Mouse (Mus musculus) midbrain, embryonic 16.5 days (tissue): ENCODE data around the gene Ankrd42. TPM values are rescaled to one million over a fixed set of nuclear protein-coding genes. Genes with fewer than 3 reads are reported as not detected.
A peak's percentile ranks its signal among the peaks of the same experiment; 100 is the strongest.

Source experiments
- ATAC-seq: fragments of 200-750 bp; cut with Nextera tagmentation; 2 replicates; pipeline ENCODE4 v1.8.0; 2017; ENCODE audit warnings: moderate TSS enrichment
- H3K27ac ChIP-seq: fragments of 300-500 bp; sonication (generic); 2 replicates; pipeline ENCODE4 v1.5.1; 2014; ENCODE audit warnings: mild to moderate bottlenecking, low read length, mixed read lengths
- H3K27me3 ChIP-seq: fragments of 300-500 bp; sonication (generic); 2 replicates; pipeline ENCODE4 v1.6.1; 2014; ENCODE audit warnings: low read depth, low read length, mixed read lengths; ENCODE audit not compliant: control insufficient read depth, insufficient read depth
- H3K36me3 ChIP-seq: fragments of 300-500 bp; sonication (generic); 2 replicates; pipeline ENCODE4 v1.6.1; 2014; ENCODE audit warnings: mild to moderate bottlenecking, low read length, moderate library complexity, mixed read lengths; ENCODE audit not compliant: control insufficient read depth, insufficient read depth
- H3K4me1 ChIP-seq: fragments of 300-500 bp; sonication (generic); 2 replicates; pipeline ENCODE4 v1.6.1; 2014; ENCODE audit warnings: mild to moderate bottlenecking, low read length, mixed read lengths; ENCODE audit not compliant: control insufficient read depth, insufficient read depth
- H3K4me2 ChIP-seq: fragments of 300-500 bp; sonication (generic); 2 replicates; pipeline ENCODE4 v1.6.1; 2014; ENCODE audit warnings: mild to moderate bottlenecking, low read length, mixed read lengths
- H3K4me3 ChIP-seq: fragments of 300-500 bp; sonication (generic); 2 replicates; pipeline ENCODE4 v1.5.1; 2014; ENCODE audit warnings: low read depth, mild to moderate bottlenecking, low read length, moderate library complexity, mixed read lengths
- H3K9ac ChIP-seq: fragments of 300-500 bp; sonication (generic); 2 replicates; pipeline ENCODE4 v1.6.1; 2014; ENCODE audit warnings: low read depth, low read length, mixed read lengths
- H3K9me3 ChIP-seq: fragments of 300-500 bp; sonication (generic); replicated peaks from 2 replicates; pipeline ENCODE4 v1.6.1; 2014; ENCODE audit warnings: mild to moderate bottlenecking, low read length, mixed read lengths; ENCODE audit not compliant: control insufficient read depth, poor library complexity, severe bottlenecking
- WGBS: fragments of 180-500 bp; shearing (Covaris S2); extraction: QIAGEN DNeasy Blood & Tissue Kit; methylation state at CpG from one replicate; pipeline ENCODE4 v1.1.7; 2014; 5-methylcytosine and 5-hydroxymethylcytosine counted together
- polyA plus RNA-seq: library from polyadenylated mRNA; unstranded; fragments of >200 nt; fragmentation: Nextera tagmentation; extraction: Ambion mirVana; gene quantifications from 2 replicates; pipeline ENCODE4 v1.2.1, GENCODE M21; 2015

The Ankrd42 gene
- polyA plus RNA-seq, 1 experiment from 2014 or later = 24.0 TPM

- WGBS = 93% methylated on average over 2 of the region's 2 CpGs
- no peak overlapping the region for H3K4me2 ChIP-seq
- H3K9ac ChIP-seq = no peak overlapping the region
- no peak overlapping the region for H3K4me3 ChIP-seq
- H3K36me3 ChIP-seq = no peaks in the 10 kb centered on the region
- H3K4me1 ChIP-seq = no peaks in the 10 kb centered on the region
- no peak for ATAC-seq
- no peak overlapping the region for H3K27ac ChIP-seq
- no peaks in the 10 kb centered on the region for H3K27me3 ChIP-seq
- H3K9me3 ChIP-seq = no peaks in the 10 kb centered on the region
Observed at GRCm38 (mm10) chr7:92590842-92591241, 46.1 kb downstream of the Ankrd42 start.

- H3K9me3 ChIP-seq = no peaks in the 10 kb centered on the region
Observed at GRCm38 (mm10) chr7:92589986-92590385, 47.0 kb downstream of the Ankrd42 start.

GRCm38 (mm10) chr7:92583567-92583966, 53.4 kb downstream of the Ankrd42 start:
- 90% methylated on average over 7 of the region's 7 CpGs for WGBS
- Histone ChIP-seq H3K9ac (no peak overlapping the region), H3K36me3 (peaks cover 6% of the 10 kb centered on the region; the same call in 1 of the 2 replicates), H3K4me1 (no peaks in the 10 kb centered on the region), H3K4me2 (no peak overlapping the region), H3K9me3 (no peaks in the 10 kb centered on the region), H3K4me3 (no peak overlapping the region), H3K27me3 (no peaks in the 10 kb centered on the region), H3K27ac (no peak overlapping the region)
- no peak for ATAC-seq

More at GRCm38 (mm10) chr7:92589986-92590385, 47.0 kb downstream of the Ankrd42 start:
- H3K4me1 ChIP-seq = no peaks in the 10 kb centered on the region
- no peak overlapping the region for H3K4me2 ChIP-seq
- 91% methylated on average over 7 of the region's 7 CpGs for WGBS
- no peak overlapping the region for H3K9ac ChIP-seq
- no peak overlapping the region for H3K4me3 ChIP-seq
- H3K27me3 ChIP-seq = no peaks in the 10 kb centered on the region
- ATAC-seq = no peak
- H3K36me3 ChIP-seq = no peaks in the 10 kb centered on the region
- no peak overlapping the region for H3K27ac ChIP-seq

GRCm38 (mm10) chr7:92580491-92581207, 56.3 kb downstream of the Ankrd42 start:
- no peaks in the 10 kb centered on the region for H3K4me1 ChIP-seq
- H3K36me3 ChIP-seq = peaks cover 8% of the 10 kb centered on the region
- H3K4me2 ChIP-seq = no peak overlapping the region
- no peaks in the 10 kb centered on the region for H3K27me3 ChIP-seq
- no peak overlapping the region for H3K4me3 ChIP-seq
- no peaks in the 10 kb centered on the region for H3K9me3 ChIP-seq
- no peak for ATAC-seq
- no peak overlapping the region for H3K9ac ChIP-seq
- 92% methylated on average over 5 of the region's 5 CpGs for WGBS
- H3K27ac ChIP-seq = no peak overlapping the region

GRCm38 (mm10) chr7:92566775-92567174, 70.2 kb downstream of the Ankrd42 start:
- no peaks in the 10 kb centered on the region for H3K9me3 ChIP-seq
- H3K4me1 ChIP-seq = peaks cover 9% of the 10 kb centered on the region
- H3K36me3 ChIP-seq = peaks cover 8% of the 10 kb centered on the region; the same call in 1 of the 2 replicates
- no peak overlapping the region for H3K4me2 ChIP-seq
- no peak overlapping the region for H3K4me3 ChIP-seq
- H3K27ac ChIP-seq = no peak overlapping the region
- ATAC-seq = no peak
- WGBS = 90% methylated on average over 1 of the region's 1 CpGs
- H3K27me3 ChIP-seq = no peaks in the 10 kb centered on the region
- H3K9ac ChIP-seq = no peak overlapping the region

GRCm38 (mm10) chr7:92560986-92561876, 75.7 kb downstream of the Ankrd42 start, which contains the start of gene Ccdc90b:
Gene Ccdc90b, plus strand, starts transcription at chr7:92561149.
- no peaks in the 10 kb centered on the region for H3K9me3 ChIP-seq
- no peaks in the 10 kb centered on the region for H3K27me3 ChIP-seq
- H3K4me3 ChIP-seq = peak within 1 kb of the TSS; percentile 91
- H3K9ac ChIP-seq = peak within 1 kb of the TSS; percentile 89
- no peaks in the 10 kb centered on the region for H3K36me3 ChIP-seq
- peak; percentile 99 for ATAC-seq
- H3K4me2 ChIP-seq = peak within 1 kb of the TSS; percentile 73
- WGBS = under 1% methylated on average over 58 of the region's 60 CpGs
- peaks cover 12% of the 10 kb centered on the region for H3K4me1 ChIP-seq
- peak within 1 kb of the TSS; percentile 98 for H3K27ac ChIP-seq

- H3K27me3 ChIP-seq = no peaks in the 10 kb centered on the region
- no peak overlapping the region for H3K4me3 ChIP-seq
- no peaks in the 10 kb centered on the region for H3K9me3 ChIP-seq
- H3K27ac ChIP-seq = no peak overlapping the region
- H3K4me1 ChIP-seq = peaks cover 12% of the 10 kb centered on the region
- H3K36me3 ChIP-seq = no peaks in the 10 kb centered on the region
- 95% methylated on average over 2 of the region's 2 CpGs for WGBS
- H3K9ac ChIP-seq = no peak overlapping the region
- H3K4me2 ChIP-seq = no peak overlapping the region
- ATAC-seq = no peak
Observed at GRCm38 (mm10) chr7:92558744-92559143, 78.2 kb downstream of the Ankrd42 start.

- Histone ChIP-seq H3K4me3 (no peak overlapping the region), H3K9ac (no peak overlapping the region), H3K9me3 (no peaks in the 10 kb centered on the region), H3K36me3 (no peaks in the 10 kb centered on the region), H3K4me1 (no peaks in the 10 kb centered on the region), H3K4me2 (no peak overlapping the region), H3K27ac (no peak overlapping the region), H3K27me3 (no peaks in the 10 kb centered on the region)
- WGBS = 56% methylated on average over 4 of the region's 4 CpGs
- peak; percentile 83; the same call in 1 of the 2 replicates for ATAC-seq
Observed at GRCm38 (mm10) chr7:92550990-92551392, 86.0 kb downstream of the Ankrd42 start.
